Mouse (Mus musculus): ENCODE results near the gene Cd9.

DNA sequence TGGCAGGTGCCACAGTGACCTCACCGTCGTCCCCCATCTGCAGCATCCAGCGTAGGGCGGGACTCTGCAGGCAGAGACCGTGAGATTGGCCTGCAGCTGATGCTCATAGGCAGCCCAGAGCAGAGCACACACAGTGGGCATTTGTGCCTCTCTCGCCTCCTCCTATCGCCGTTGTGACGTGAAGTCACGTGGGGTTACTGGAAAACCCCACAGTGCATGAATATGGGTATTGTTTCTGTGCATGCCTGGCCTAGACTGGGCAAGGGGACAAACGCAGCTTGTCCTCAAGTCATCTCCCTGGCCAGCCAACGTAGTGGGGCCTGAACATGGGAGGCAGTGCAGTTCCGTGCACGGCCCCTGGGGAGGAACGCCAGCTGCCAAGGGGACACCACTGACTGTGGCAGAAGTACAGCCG, 27.3 kb downstream of the Cd9 start:
- peak; percentile 52 for TF ChIP-seq POLR2A (IDR thresholded peaks at IDR 0.05; ENCODE audit: low read depth, low read length)
- peak in 1 of 2 experiments; percentile 16; a peak in 1 of 4 replicates for TF ChIP-seq CTCF (conservative IDR thresholded peaks at IDR 0.05 in 1 of 2, IDR thresholded peaks at IDR 0.05 in 1 of 2; ENCODE audit: low read depth in 2 of 2, low read length in 2 of 2)
- TF ChIP-seq HCFC1 (IDR thresholded peaks at IDR 0.05; ENCODE audit: low read depth, low read length): no peak
- peak; percentile 92 for TF ChIP-seq USF1 (IDR thresholded peaks at IDR 0.05; ENCODE audit: low read depth, low read length)
- TF ChIP-seq ELF1 (IDR thresholded peaks at IDR 0.05; ENCODE audit: low read depth, low read length): no peak
- no peak for TF ChIP-seq MYC (IDR thresholded peaks at IDR 0.05; ENCODE audit: low read depth, low read length)
- no peak for TF ChIP-seq EP300 (IDR thresholded peaks at IDR 0.05; ENCODE audit: low read length)
- no peak for TF ChIP-seq POLR2AphosphoS2 (IDR thresholded peaks at IDR 0.05; ENCODE audit: low read depth, low read length)
- no peak for TF ChIP-seq E2F4 (IDR thresholded peaks at IDR 0.05; ENCODE audit: insufficient replicate concordance, low read depth, low read length)
- no peak for TF ChIP-seq SMC3 (IDR thresholded peaks at IDR 0.05; ENCODE audit: low read depth, low read length)
- no peak for TF ChIP-seq UBTF (IDR thresholded peaks at IDR 0.05; ENCODE audit: low read depth, low read length)
- peak; percentile 61; the same call in 1 of the 2 replicates for TF ChIP-seq ETS1 (conservative IDR thresholded peaks at IDR 0.05; ENCODE audit: low read depth, low read length)
- peak; percentile 34; the same call in 1 of the 2 replicates for TF ChIP-seq NRF1 (IDR thresholded peaks at IDR 0.05; ENCODE audit: low read depth, low read length)

All from CH12.LX (cell line).